Mouse (Mus musculus): Measurements from ENCODE around the gene Myo1d. TPM values are rescaled to one million over a fixed set of nuclear protein-coding genes. Genes with fewer than 3 reads are reported as not detected.

Myo1d gene
- polyA plus RNA-seq, 1 experiment from 2014 or later, result 5.6 TPM

- Histone ChIP-seq H3K27me3 (no peaks in the 10 kb centered on the region), H3K4me2 (no peak overlapping the region), H3K27ac (no peak overlapping the region), H3K4me3 (replicated peaks) (no peak overlapping the region), H3K9me3 (no peaks in the 10 kb centered on the region), H3K36me3 (no peaks in the 10 kb centered on the region), H3K4me1 (replicated peaks) (no peaks in the 10 kb centered on the region), H3K9ac (replicated peaks) (no peak overlapping the region)
- WGBS, result 47% methylated on average over 1 of the region's 1 CpGs
- no peak for ATAC-seq (ENCODE audit: insufficient number of reproducible peaks, insufficient read depth, low FRiP score, low TSS enrichment, low read depth)
These were observed 60.8 kb downstream of the Myo1d start for GRCm38 (mm10) chr11:80719014-80719413.

GRCm38 (mm10) chr11:80718036-80718435 is 61.8 kb downstream of the Myo1d start:
- H3K9me3 ChIP-seq, result no peaks in the 10 kb centered on the region
- H3K27ac ChIP-seq, result no peak overlapping the region
- H3K27me3 ChIP-seq, result no peaks in the 10 kb centered on the region
- no peak for ATAC-seq (ENCODE audit: insufficient number of reproducible peaks, insufficient read depth, low FRiP score, low TSS enrichment, low read depth)
- no peaks in the 10 kb centered on the region for H3K4me1 ChIP-seq (replicated peaks)
- no peak overlapping the region for H3K4me3 ChIP-seq (replicated peaks)
- H3K4me2 ChIP-seq, result no peak overlapping the region
- no peak overlapping the region for H3K9ac ChIP-seq (replicated peaks)
- no peaks in the 10 kb centered on the region for H3K36me3 ChIP-seq

- H3K4me2 ChIP-seq, result no peak overlapping the region
- no peaks in the 10 kb centered on the region for H3K9me3 ChIP-seq
- no peak overlapping the region for H3K4me3 ChIP-seq (replicated peaks)
- no peak overlapping the region for H3K9ac ChIP-seq (replicated peaks)
- H3K27me3 ChIP-seq, result no peaks in the 10 kb centered on the region
- no peaks in the 10 kb centered on the region for H3K4me1 ChIP-seq (replicated peaks)
- ATAC-seq (ENCODE audit: insufficient number of reproducible peaks, insufficient read depth, low FRiP score, low TSS enrichment, low read depth), result no peak
- H3K27ac ChIP-seq, result no peak overlapping the region
- no peaks in the 10 kb centered on the region for H3K36me3 ChIP-seq
- WGBS, result 69% methylated on average over 2 of the region's 2 CpGs
These were observed 64.7 kb downstream of the Myo1d start for GRCm38 (mm10) chr11:80715115-80715514.

- Histone ChIP-seq H3K27ac (no peak overlapping the region), H3K4me2 (no peak overlapping the region), H3K27me3 (no peaks in the 10 kb centered on the region), H3K36me3 (no peaks in the 10 kb centered on the region), H3K9me3 (no peaks in the 10 kb centered on the region), H3K9ac (replicated peaks) (no peak overlapping the region), H3K4me1 (replicated peaks) (no peaks in the 10 kb centered on the region), H3K4me3 (replicated peaks) (no peak overlapping the region)
- WGBS, result 65% methylated on average over 1 of the region's 1 CpGs
- ATAC-seq (ENCODE audit: insufficient number of reproducible peaks, insufficient read depth, low FRiP score, low TSS enrichment, low read depth), result no peak
These were observed 66.1 kb downstream of the Myo1d start for GRCm38 (mm10) chr11:80713705-80714104.

DNA sequence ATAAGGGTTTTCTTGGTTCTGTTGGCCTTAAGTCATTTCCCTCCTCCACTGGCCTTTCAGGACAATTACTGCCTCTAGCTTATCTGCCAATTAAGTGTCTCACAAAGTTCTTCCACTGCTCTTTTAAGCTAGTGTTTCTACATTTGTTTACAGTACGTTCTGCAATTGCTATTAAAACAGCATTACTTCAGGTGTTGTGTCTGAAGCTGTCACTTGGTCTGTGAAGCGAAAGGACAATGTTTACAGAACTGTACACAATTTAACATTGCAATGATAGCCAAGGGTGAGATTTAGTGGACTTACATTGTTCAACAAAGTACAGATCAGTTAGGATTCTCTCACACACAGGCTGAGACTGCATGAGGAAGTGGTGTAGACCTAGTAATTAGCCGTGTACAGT is 67.6 kb downstream of the Myo1d start:
- Histone ChIP-seq H3K36me3 (no peaks in the 10 kb centered on the region), H3K4me3 (replicated peaks) (no peak overlapping the region), H3K4me1 (replicated peaks) (no peaks in the 10 kb centered on the region), H3K4me2 (no peak overlapping the region), H3K9ac (replicated peaks) (no peak overlapping the region), H3K27ac (no peak overlapping the region), H3K27me3 (no peaks in the 10 kb centered on the region), H3K9me3 (no peaks in the 10 kb centered on the region)
- WGBS, result 73% methylated on average over 3 of the region's 3 CpGs
- ATAC-seq (ENCODE audit: insufficient number of reproducible peaks, insufficient read depth, low FRiP score, low TSS enrichment, low read depth), result no peak

DNA sequence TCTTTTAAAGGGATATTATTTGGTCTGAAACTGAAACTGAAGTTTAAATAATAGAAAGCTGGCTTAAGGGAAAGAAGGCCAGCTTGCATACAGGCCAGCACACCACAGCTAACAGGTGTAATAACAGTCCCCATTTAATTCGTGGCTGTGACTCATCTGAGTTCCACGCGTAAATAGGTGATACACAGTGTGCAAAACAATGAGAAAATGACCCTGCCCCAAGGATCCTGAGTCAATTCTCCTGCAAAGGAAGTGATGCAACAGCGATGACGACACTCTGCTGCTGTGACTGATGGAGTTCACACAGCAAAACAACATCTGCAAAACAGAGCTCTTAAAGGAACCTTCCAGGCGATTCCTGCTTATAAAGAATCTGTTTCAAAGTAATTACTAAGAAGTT is 68.5 kb downstream of the Myo1d start:
- WGBS, result 60% methylated on average over 6 of the region's 6 CpGs
- Histone ChIP-seq H3K27me3 (no peaks in the 10 kb centered on the region), H3K4me2 (no peak overlapping the region)

GRCm38 (mm10) chr11:80700611-80701010 is 79.2 kb downstream of the Myo1d start:
- H3K27ac ChIP-seq, result no peak overlapping the region
- H3K4me2 ChIP-seq, result no peak overlapping the region
- ATAC-seq (ENCODE audit: insufficient number of reproducible peaks, insufficient read depth, low FRiP score, low TSS enrichment, low read depth), result no peak
- H3K9me3 ChIP-seq, result no peaks in the 10 kb centered on the region
- WGBS, result 74% methylated on average over 4 of the region's 4 CpGs
- H3K27me3 ChIP-seq, result peaks cover 9% of the 10 kb centered on the region
- H3K9ac ChIP-seq (replicated peaks), result no peak overlapping the region
- no peaks in the 10 kb centered on the region for H3K36me3 ChIP-seq
- H3K4me3 ChIP-seq (replicated peaks), result no peak overlapping the region
- H3K4me1 ChIP-seq (replicated peaks), result no peaks in the 10 kb centered on the region

More for the DNA sequence above, 68.5 kb downstream of the Myo1d start:
- H3K4me1 ChIP-seq (replicated peaks), result no peaks in the 10 kb centered on the region
- H3K27ac ChIP-seq, result no peak overlapping the region
- no peaks in the 10 kb centered on the region for H3K36me3 ChIP-seq
- no peak overlapping the region for H3K9ac ChIP-seq (replicated peaks)
- no peak for ATAC-seq (ENCODE audit: insufficient number of reproducible peaks, insufficient read depth, low FRiP score, low TSS enrichment, low read depth)
- H3K4me3 ChIP-seq (replicated peaks), result no peak overlapping the region
- H3K9me3 ChIP-seq, result no peaks in the 10 kb centered on the region

DNA sequence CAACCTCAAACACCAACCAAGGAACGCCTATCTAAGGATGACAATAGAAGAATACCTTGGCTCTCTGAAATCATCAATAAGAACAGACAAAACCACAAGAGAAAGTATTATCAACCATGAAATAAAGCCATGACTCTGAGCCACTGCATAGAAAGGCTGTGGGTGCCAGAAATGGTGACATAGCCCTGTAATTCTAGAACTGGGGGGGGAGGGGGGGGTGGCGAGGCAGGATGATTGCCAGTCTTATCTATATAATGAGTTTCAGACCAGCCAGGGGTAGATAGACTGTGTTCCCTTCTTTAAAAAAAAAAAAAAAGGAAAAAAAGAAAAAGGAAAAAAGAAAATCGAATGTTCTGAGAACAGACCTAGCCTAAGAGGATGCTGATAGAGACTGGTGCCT is 81.1 kb downstream of the Myo1d start:
- no peaks in the 10 kb centered on the region for H3K9me3 ChIP-seq
- WGBS, result 63% methylated on average over 3 of the region's 3 CpGs
- no peak overlapping the region for H3K9ac ChIP-seq (replicated peaks)
- no peak for ATAC-seq (ENCODE audit: insufficient number of reproducible peaks, insufficient read depth, low FRiP score, low TSS enrichment, low read depth)
- peaks cover 5% of the 10 kb centered on the region for H3K27me3 ChIP-seq
- no peak overlapping the region for H3K4me2 ChIP-seq
- H3K4me1 ChIP-seq (replicated peaks), result no peaks in the 10 kb centered on the region
- no peak overlapping the region for H3K4me3 ChIP-seq (replicated peaks)
- H3K36me3 ChIP-seq, result no peaks in the 10 kb centered on the region
- H3K27ac ChIP-seq, result no peak overlapping the region

DNA sequence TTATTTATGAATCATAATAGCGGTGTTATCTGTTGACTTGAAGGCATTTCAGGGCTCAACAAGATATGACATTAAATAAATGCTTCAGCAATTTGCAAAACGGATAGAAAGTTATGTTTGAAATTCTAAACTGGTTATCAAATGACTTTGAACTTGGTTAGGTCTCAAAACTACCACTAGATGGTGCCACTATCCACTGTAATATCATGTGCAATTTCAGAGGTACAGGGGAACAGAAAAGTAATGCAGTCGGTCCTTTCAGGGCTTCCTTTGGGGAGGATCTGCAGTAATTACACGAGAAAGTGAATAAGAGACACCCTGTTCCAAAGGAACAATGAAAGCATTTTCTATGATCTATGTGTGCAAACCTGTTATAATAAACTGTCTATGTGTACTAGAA is 83.5 kb downstream of the Myo1d start:
- WGBS, result 9% methylated on average over 4 of the region's 4 CpGs
- Histone ChIP-seq H3K4me2 (no peak overlapping the region), H3K9me3 (no peaks in the 10 kb centered on the region), H3K4me1 (replicated peaks) (no peaks in the 10 kb centered on the region), H3K36me3 (no peaks in the 10 kb centered on the region), H3K4me3 (replicated peaks) (no peak overlapping the region), H3K9ac (replicated peaks) (no peak overlapping the region), H3K27me3 (peaks cover 4% of the 10 kb centered on the region), H3K27ac (no peak overlapping the region)
- ATAC-seq (ENCODE audit: insufficient number of reproducible peaks, insufficient read depth, low FRiP score, low TSS enrichment, low read depth), result no peak

- 86% methylated on average over 5 of the region's 5 CpGs for WGBS
These were observed 95.2 kb downstream of the Myo1d start for GRCm38 (mm10) chr11:80684603-80685002.

GRCm38 (mm10) chr11:80682745-80683144 is 97.1 kb downstream of the Myo1d start:
- Histone ChIP-seq H3K4me3 (replicated peaks) (no peak overlapping the region), H3K27ac (no peak overlapping the region), H3K27me3 (no peaks in the 10 kb centered on the region; the same call in 1 of the 2 replicates), H3K9ac (replicated peaks) (no peak overlapping the region), H3K4me1 (replicated peaks) (no peaks in the 10 kb centered on the region), H3K36me3 (no peaks in the 10 kb centered on the region), H3K4me2 (no peak overlapping the region), H3K9me3 (no peaks in the 10 kb centered on the region)
- 59% methylated on average over 3 of the region's 3 CpGs for WGBS
- ATAC-seq (ENCODE audit: insufficient number of reproducible peaks, insufficient read depth, low FRiP score, low TSS enrichment, low read depth), result no peak

More at GRCm38 (mm10) chr11:80684603-80685002, 95.2 kb downstream of the Myo1d start:
- no peaks in the 10 kb centered on the region for H3K9me3 ChIP-seq
- no peaks in the 10 kb centered on the region for H3K4me1 ChIP-seq (replicated peaks)
- H3K4me2 ChIP-seq, result no peak overlapping the region
- H3K36me3 ChIP-seq, result no peaks in the 10 kb centered on the region
- ATAC-seq (ENCODE audit: insufficient number of reproducible peaks, insufficient read depth, low FRiP score, low TSS enrichment, low read depth), result no peak
- no peak overlapping the region for H3K9ac ChIP-seq (replicated peaks)
- H3K27ac ChIP-seq, result no peak overlapping the region
- no peaks in the 10 kb centered on the region; the same call in 1 of the 2 replicates for H3K27me3 ChIP-seq
- H3K4me3 ChIP-seq (replicated peaks), result no peak overlapping the region

DNA sequence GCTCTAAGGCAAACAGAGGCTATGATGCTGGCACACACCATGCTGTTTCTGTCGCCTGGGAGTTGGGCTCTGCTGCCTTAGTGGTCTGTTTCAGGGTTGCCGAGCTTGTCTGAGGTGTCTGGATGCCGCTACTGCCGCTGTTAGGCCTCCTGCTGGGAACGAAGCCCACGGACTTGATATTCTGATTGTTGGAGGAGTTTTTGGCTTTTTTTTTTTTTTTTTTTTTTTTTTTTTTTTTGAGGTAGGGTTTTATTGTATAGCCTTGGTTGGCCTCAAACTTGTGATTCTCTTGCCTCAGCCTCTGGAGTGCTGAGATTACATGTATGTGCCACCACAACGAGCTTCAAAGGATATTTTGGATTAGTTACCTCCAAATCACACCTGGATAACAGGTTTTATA is 106.8 kb downstream of the Myo1d start:
- Histone ChIP-seq H3K36me3 (no peaks in the 10 kb centered on the region), H3K4me3 (replicated peaks) (no peak overlapping the region), H3K27me3 (no peaks in the 10 kb centered on the region), H3K4me1 (replicated peaks) (no peaks in the 10 kb centered on the region), H3K4me2 (no peak overlapping the region), H3K9ac (replicated peaks) (no peak overlapping the region), H3K27ac (no peak overlapping the region), H3K9me3 (no peaks in the 10 kb centered on the region)
- 36% methylated on average over 7 of the region's 7 CpGs for WGBS
- no peak for ATAC-seq (ENCODE audit: insufficient number of reproducible peaks, insufficient read depth, low FRiP score, low TSS enrichment, low read depth)
